Mouse (Mus musculus) testis, postnatal 10 days (tissue): ENCODE measurements around the gene Acbd4.

ENCODE experiments used
- DNase-seq: peaks from one replicate; pipeline ENCODE4 v3.0.0; 2021; ENCODE audit warnings: low spot score

Acbd4 gene

DNA sequence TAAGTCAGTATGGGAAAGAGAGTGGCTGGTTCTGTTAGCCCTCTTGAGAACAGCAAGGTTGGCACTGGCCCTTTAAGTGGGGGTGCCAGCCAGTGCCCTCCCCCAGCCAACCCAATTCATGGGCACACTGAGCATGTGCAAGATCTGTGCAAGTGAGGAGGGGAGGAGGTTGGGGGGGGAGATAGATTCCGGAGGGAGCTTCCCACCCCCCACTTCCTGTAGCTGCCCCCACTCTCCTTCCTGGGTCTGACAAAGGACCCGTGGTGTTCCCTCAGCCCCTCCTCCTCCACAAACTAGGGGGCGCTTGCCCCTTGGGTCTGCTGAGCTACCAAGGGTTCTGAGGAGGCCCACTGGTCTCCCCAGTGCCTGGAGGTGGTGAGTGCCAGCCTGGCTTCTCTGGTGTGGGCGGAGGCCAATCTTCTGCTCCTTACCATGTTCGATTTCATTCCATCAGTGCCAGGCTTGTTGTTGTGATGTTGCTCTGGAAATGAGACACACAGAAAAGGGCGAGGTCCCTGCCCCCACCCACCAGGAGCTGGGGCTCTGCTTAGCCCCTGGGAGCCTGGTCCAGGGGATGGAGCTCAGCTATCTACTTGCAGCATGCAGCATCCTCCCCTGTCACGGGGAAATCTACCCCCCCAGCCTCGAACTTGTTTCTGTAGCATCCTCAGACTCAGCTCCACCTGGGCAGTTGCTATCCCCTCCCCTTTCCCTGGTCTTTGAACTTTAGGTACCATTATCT, 41.1 kb downstream of the Acbd4 start:
- peak; percentile 65 for DNase-seq

DNA sequence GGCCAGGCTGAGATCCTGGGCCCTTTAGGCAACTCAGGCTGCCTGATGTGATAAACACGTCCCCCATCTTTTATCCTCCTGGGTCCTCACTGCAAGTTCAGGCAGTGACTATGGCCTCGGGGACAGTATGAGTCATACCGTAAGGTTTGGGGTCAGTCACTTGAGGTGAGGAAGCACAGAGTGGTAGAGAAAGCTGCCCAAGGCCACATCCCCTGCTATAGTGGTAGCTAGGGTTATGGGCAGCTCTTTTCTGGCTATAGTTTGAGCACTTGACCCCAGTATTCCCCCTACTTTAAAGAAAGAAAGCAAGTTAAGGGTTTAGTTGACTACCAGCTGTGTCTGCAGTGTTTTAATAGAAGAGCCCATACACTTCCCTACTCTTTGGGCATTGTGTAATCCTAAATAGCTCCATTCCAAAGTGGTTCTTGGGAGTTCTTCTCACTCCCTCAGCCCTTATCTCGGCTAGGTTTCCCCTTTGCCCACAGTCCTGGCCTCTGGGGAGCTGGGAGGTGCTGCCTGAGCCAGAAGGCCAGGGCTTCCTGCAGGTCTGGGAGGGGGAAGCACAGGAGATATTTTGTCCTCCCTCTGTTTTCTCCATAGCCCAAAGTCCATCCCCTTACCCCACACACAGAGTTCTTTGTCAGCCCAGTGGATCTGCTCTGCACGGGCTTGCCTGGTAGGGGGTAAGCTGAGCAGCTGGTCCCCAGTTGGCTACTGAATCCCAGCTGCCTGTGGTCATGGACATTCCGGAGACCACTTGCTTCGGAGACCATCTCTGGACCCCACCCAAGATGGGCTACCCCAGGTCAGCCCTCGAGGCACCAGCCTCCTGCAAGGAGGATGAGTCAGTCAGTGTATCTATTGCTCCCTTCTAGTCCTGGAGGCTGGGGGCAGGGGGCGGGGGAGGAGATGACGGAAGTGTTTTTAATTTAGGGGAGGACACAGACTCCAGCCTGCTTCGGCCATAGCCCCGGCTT, 43.1 kb downstream of the Acbd4 start:
- no peak for DNase-seq

DNA sequence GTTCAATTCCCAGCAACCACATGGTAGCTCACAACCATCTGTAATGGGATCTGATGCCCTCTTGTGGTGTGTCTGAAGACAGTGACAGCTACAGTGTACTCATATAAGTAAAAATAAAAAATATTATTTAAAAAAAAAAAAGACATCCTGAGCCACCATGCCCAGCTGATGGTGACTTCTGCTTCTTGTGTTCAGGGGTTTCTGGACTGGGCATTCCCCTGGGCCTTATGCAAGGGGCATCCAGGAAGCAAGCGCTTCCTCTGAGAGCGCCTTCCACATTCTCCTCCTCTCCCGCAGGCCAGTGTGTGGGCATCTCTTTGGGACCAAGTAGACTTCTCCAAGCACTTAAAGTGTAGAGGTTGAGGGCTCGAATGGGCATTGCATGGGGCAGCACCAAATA, 44.9 kb downstream of the Acbd4 start:
- DNase-seq, result no peak

DNA sequence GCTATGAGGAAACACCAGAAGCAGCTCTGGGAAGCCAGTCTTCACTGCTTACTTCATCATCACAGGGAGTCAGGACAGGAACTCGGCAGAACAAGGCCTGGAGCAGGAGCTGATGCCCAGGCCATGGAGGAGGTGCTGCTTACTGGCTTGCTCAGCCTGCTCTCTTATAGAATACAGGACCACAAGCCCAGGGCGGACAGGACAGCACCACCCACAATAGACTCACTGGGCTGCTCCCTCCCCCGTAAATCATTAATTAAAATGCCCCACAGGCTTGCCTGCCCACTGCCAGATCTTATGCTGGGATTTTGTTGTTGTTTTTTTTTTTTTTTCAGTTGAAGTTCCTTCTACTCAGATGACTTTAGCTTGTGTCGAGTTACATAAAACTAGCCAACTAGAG, 46.3 kb downstream of the Acbd4 start:
- no peak for DNase-seq

DNA sequence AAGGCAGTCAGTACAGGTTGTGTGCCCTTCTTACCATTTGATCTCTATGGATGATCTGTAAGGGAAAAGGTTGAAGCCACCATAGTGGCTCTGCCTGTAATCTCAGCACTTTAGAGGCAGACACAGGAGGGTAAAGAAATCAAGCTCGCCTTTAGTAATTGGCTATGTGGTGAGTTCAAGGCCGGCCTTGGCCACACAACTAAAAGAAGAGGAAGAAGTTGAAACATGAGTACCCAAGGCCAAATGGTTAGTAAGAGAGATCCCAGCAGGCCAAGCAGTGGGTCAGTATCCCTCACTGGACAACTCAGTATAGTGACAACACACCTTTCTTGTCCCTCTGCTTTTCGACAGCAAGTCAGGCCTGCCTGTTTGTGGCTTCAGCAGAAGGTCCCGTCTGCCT, 48.3 kb downstream of the Acbd4 start:
- DNase-seq, result no peak

DNA sequence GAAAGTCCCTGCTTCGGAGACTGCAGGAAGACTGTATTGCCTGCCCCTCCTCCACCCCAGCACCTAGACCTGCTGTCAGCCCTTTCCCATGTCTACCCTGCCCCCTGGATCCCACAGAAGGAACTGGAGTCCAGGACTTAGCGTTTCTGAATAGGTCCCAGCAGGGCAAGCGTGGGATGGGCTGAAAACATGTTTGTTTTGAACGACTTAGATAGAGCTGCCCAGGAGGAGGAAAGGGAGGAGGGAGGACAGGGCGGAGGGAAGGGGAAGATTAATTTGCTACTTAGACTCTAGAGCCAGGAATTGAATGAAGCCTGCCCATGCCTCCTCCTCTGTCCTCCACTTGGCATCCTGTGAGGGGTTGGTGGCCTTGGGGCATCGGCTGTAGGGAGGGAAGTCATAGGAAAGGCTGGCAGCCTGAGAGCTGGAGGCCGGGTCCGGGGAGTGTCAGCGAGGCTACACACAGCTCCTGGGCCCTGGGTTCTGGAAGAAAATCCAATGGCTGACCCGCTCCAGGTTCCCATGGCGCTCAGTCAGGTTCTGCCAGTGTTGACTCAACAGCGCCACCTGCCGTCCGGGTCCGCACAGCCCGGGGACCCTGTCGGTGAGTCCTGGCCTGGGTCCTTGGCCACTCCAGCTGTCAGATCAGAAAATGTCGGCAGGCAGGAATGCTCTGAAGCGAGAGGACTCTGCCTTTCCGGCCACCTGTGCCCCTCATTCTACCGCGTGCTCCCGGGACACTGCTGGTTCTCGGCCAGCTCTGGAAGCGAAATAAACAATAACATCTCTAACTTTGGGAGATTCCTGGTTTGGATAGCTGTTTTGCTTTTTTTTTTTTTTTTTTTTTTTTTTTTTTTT, 57.4 kb downstream of the Acbd4 start:
- DNase-seq, result peak; percentile 99

DNA sequence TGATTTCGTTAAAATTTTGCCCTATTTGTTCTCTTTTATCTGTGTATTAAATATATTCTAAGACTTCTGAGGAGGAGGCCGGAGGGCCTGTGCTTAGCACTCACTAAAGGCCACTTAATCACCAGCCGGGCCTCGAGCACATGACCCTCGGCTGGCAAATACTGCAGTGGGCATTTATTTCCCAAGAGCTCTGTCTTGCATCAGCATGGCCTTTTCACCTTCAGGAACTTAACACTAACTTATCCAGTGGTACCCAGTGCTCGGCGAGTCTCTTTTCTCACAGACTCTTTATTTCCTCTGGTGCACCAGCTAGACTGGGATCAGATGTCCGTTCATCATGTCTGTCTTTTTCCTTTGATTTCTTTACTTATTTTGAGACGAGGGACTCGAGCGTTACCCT, 59.3 kb downstream of the Acbd4 start:
- no peak for DNase-seq

DNA sequence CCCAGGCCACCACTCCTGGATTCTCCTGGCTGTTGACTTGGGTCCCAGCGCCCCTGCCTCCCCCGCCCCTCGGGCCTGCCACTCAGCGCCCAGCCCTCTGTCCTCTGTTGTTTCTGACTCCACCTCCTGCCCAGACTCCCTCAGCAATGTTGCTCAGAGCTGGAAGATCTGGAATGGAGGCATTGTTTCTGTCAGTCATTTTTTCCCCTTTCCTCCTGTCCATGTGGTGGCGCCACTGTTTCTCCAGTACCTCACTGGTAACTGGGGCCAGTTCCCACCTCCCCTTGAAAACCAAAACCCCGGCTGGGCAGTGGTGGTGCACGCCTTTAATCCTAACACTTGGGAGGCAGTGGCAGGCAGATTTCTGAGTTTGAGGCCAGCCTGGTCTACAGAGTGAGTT, 60.0 kb downstream of the Acbd4 start:
- no peak for DNase-seq
